Mouse (Mus musculus) lung, embryonic 14.5 days (tissue): Measurements from ENCODE around the gene Catspere2. TPM values are rescaled to one million over a fixed set of nuclear protein-coding genes. Genes with fewer than 3 reads are reported as not detected.
"Not testable (repeated sequence)": the region's sequence is repeated elsewhere in the genome, so short reads cannot be mapped to it uniquely, and the experiment has no call there.

ENCODE experiments used
- ATAC-seq: fragments of 200-750 bp; cut with Nextera tagmentation; 2 replicates; pipeline ENCODE4 v1.8.0; 2017; ENCODE audit warnings: mild to moderate bottlenecking, moderate TSS enrichment, moderate library complexity; ENCODE audit not compliant: insufficient read depth
- DNase-seq: peaks from one replicate; pipeline ENCODE4 v3.0.0-alpha.2; 2015
- H3K27ac ChIP-seq: fragments of 300-500 bp; sonication (generic); 2 replicates; pipeline ENCODE4 v1.5.1; 2014; ENCODE audit warnings: low read depth, mild to moderate bottlenecking, moderate library complexity
- H3K27me3 ChIP-seq: fragments of 300-500 bp; sonication (generic); 2 replicates; pipeline ENCODE4 v1.6.1; 2014; ENCODE audit warnings: low read length, control low read depth; ENCODE audit not compliant: insufficient read depth
- H3K36me3 ChIP-seq: fragments of 300-500 bp; sonication (generic); 2 replicates; pipeline ENCODE4 v1.6.1; 2014; ENCODE audit warnings: control low read depth; ENCODE audit not compliant: insufficient read depth
- H3K4me1 ChIP-seq: fragments of 300-500 bp; sonication (generic); 2 replicates; pipeline ENCODE4 v1.6.1; 2014; ENCODE audit warnings: antibody characterized with exemption, control low read depth; ENCODE audit not compliant: insufficient read depth
- H3K4me2 ChIP-seq: fragments of 300-500 bp; sonication (generic); 2 replicates; pipeline ENCODE4 v1.6.1; 2014; ENCODE audit warnings: mild to moderate bottlenecking
- H3K4me3 ChIP-seq: fragments of 300-500 bp; sonication (generic); 2 replicates; pipeline ENCODE4 v1.5.1; 2014; ENCODE audit warnings: low read depth, low read length
- H3K9ac ChIP-seq: fragments of 300-500 bp; sonication (generic); 2 replicates; pipeline ENCODE4 v1.6.1; 2014
- H3K9me3 ChIP-seq: fragments of 300-500 bp; sonication (generic); 2 replicates; pipeline ENCODE4 v1.6.1; 2016; ENCODE audit warnings: low read depth, low read length, control low read depth
- CTCF ChIP-seq: IDR thresholded peaks from 2 replicates; pipeline ENCODE4 v1.5.1; 2016; ENCODE audit warnings: antibody characterized with exemption, low read depth
- WGBS: fragments of 180-500 bp; shearing (Covaris S2); extraction: QIAGEN DNeasy Blood & Tissue Kit; methylation state at CpG from one replicate; pipeline ENCODE4 v1.1.7; 2014; 5-methylcytosine and 5-hydroxymethylcytosine counted together
- polyA plus RNA-seq: library from polyadenylated mRNA; unstranded; fragments of >200 nt; fragmentation: Nextera tagmentation; extraction: Ambion mirVana; gene quantifications from 2 replicates; pipeline ENCODE4 v1.2.1, GENCODE M21; 2014

Gene Catspere2
- polyA plus RNA-seq, 1 experiment from 2014 or later = 0.14 TPM

- Histone ChIP-seq H3K4me2 (no peak overlapping the region), H3K4me1 (no peaks in the 10 kb centered on the region), H3K27me3 (no peaks in the 10 kb centered on the region), H3K9ac (no peak overlapping the region), H3K9me3 (no peaks in the 10 kb centered on the region), H3K4me3 (no peak overlapping the region), H3K36me3 (no peaks in the 10 kb centered on the region), H3K27ac (no peak overlapping the region)
- 91% methylated on average over 12 of the region's 12 CpGs for WGBS
- no peak for DNase-seq
- TF ChIP-seq CTCF = no peak
- no peak for ATAC-seq
Measured at GRCm38 (mm10) chr1:178134288-178134687, 151.1 kb downstream of the Catspere2 start.

DNA sequence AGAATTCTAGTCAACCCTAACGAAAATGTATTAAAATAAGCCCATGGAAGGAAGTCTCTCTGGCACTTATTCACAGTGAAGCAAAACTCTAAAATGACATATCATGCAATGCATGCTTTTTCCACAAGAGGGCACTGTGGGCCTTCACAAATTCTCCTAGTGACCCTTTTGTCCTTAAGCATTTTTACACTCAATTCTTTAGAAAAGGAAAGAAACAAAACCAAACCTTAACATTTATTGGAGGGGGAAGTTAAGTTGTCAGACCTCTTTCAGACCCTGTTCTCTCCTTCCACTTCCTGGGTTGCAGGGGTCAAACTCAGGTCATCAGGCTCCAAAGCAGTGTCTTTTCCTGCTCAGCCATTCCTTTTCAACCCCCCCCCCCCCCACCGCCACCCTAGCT lies 163.3 kb downstream of the Catspere2 start:
- peak; percentile 47 for DNase-seq
- ATAC-seq = peak; percentile 61
- H3K36me3 ChIP-seq, H3K27me3 ChIP-seq, H3K9me3 ChIP-seq, H3K9ac ChIP-seq, H3K27ac ChIP-seq, H3K4me3 ChIP-seq, H3K4me1 ChIP-seq, H3K4me2 ChIP-seq: not testable (repeated sequence)
- TF ChIP-seq CTCF = peak; percentile 54
- 31% methylated on average over 2 of the region's 2 CpGs for WGBS

DNA sequence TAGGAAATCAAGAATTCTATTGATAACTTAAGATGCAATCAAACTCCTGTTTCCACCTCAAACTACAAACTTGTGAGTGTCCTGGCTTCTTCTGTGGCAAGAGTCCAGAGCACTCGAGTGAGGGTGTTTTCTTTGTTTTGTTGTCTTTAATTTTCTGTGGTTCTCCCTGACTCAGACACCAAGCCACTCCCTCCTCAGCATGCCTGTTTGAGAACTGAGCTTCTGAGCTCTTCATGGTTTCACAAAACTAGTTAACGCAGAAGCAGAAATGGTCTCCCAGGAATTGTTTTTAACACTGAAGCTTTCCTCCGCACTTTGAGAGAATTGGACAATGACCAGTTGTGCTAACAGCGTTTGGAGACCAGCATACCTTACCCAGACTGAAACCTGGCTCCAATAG lies 163.7 kb downstream of the Catspere2 start:
- 41% methylated on average over 4 of the region's 4 CpGs for WGBS
- DNase-seq (peak; percentile 29), ATAC-seq (peak; percentile 33; the same call in 1 of the 2 replicates)

GRCm38 (mm10) chr1:178182251-178182650 lies 199.0 kb downstream of the Catspere2 start:
- ATAC-seq (no peak), DNase-seq (no peak)
- 81% methylated on average over 2 of the region's 2 CpGs for WGBS
- Histone ChIP-seq H3K36me3 (no peaks in the 10 kb centered on the region), H3K9me3 (no peaks in the 10 kb centered on the region), H3K4me1 (no peaks in the 10 kb centered on the region), H3K9ac (no peak overlapping the region), H3K4me3 (no peak overlapping the region), H3K4me2 (no peak overlapping the region), H3K27me3 (no peaks in the 10 kb centered on the region), H3K27ac (no peak overlapping the region)
- no peak for TF ChIP-seq CTCF

More for the DNA sequence above, 163.7 kb downstream of the Catspere2 start:
- H3K4me3 ChIP-seq, H3K27ac ChIP-seq, H3K27me3 ChIP-seq, H3K9ac ChIP-seq, H3K9me3 ChIP-seq, H3K36me3 ChIP-seq, H3K4me2 ChIP-seq, H3K4me1 ChIP-seq: not testable (repeated sequence)

GRCm38 (mm10) chr1:178185591-178185990 lies 202.4 kb downstream of the Catspere2 start:
- Histone ChIP-seq H3K27me3 (no peaks in the 10 kb centered on the region), H3K36me3 (no peaks in the 10 kb centered on the region), H3K4me3 (no peak overlapping the region), H3K9me3 (no peaks in the 10 kb centered on the region), H3K4me2 (no peak overlapping the region), H3K4me1 (peaks cover 5% of the 10 kb centered on the region; the same call in 1 of the 2 replicates), H3K27ac (no peak overlapping the region), H3K9ac (no peak overlapping the region)
- no peak for ATAC-seq
- no peak for TF ChIP-seq CTCF
- no peak for DNase-seq

GRCm38 (mm10) chr1:178187216-178187791 lies 204.1 kb downstream of the Catspere2 start, which contains the start of gene Desi2:
Gene Desi2, plus strand, starts transcription at chr1:178187417.
- not testable (repeated sequence) for H3K9me3 ChIP-seq, H3K27me3 ChIP-seq, H3K36me3 ChIP-seq, H3K4me1 ChIP-seq
- H3K4me3 ChIP-seq = peak within 1 kb of the TSS; percentile 54
- H3K9ac ChIP-seq = peak within 1 kb of the TSS; percentile 47
- H3K4me2 ChIP-seq = peak within 1 kb of the TSS; percentile 59
- WGBS = under 1% methylated on average over 37 of the region's 37 CpGs
- ATAC-seq (peak; percentile 99), DNase-seq (peak; percentile 96)
- peak within 1 kb of the TSS; percentile 69; the same call in 1 of the 2 replicates for H3K27ac ChIP-seq

GRCm38 (mm10) chr1:178187810-178188209 lies 204.6 kb downstream of the Catspere2 start:
- Histone ChIP-seq H3K4me2 (peak overlapping the region; percentile 49), H3K9ac (peak overlapping the region; percentile 47), H3K27ac (peak overlapping the region; percentile 69; the same call in 1 of the 2 replicates), H3K4me3 (peak overlapping the region; percentile 54)
- 0% methylated on average over 28 of the region's 38 CpGs for WGBS
- not testable (repeated sequence) for H3K9me3 ChIP-seq, H3K4me1 ChIP-seq, ATAC-seq, H3K36me3 ChIP-seq, H3K27me3 ChIP-seq
- peak; percentile 44; the same call in 1 of the 2 replicates for TF ChIP-seq CTCF
- peak; percentile 68 for DNase-seq
